10 mouse cellular contexts compared by ENCODE assay signal in genomic region chr15:11038476-11038875, GRCm38 (mm10). TPM values are rescaled to one million over a fixed set of nuclear protein-coding genes. Genes with fewer than 3 reads are reported as not detected.
DNase-seq lines count a peak whose midpoint lies in the region; ATAC-seq and TF ChIP-seq lines count a peak whose summit lies in the region.
"Had no signal": no experiment of that assay in that cellular context is flagged by ENCODE, and none has a peak within 500 bp of the region (broad histone marks: within the 10 kb centered on the region; RNA-seq: fewer than 3 reads in every experiment).

No protein-coding gene starts in this region.

- H3K4me2 ChIP-seq in liver, embryonic 14.5 days (ENCODE audit: low read depth): no peak overlapping the region

- ATAC-seq in liver, embryonic 14.5 days (ENCODE audit: insufficient read depth): no peak

- no peak overlapping the region for H3K4me3 ChIP-seq in liver, embryonic 14.5 days (ENCODE audit: insufficient read depth in 1 of 2, low read depth in 2 of 2, low read length in 2 of 2)
- H3K4me3 ChIP-seq: myocyte had no signal

- H3K36me3 ChIP-seq in liver, embryonic 14.5 days (replicated peaks; ENCODE audit: control insufficient read depth, insufficient read depth, low read depth): no peaks in the 10 kb centered on the region

- intact Hi-C loops in heart, postnatal 36 days (cut with DNase I): loop anchor here (1.0 to 2.0 kb wide), 3 partner anchors 118 to 342 kb away; no protein-coding TSS in a partner anchor
- intact Hi-C loops in left cerebral cortex, postnatal 4 days (cut with DNase I): loop anchor here (2.0 to 10.0 kb wide), 3 partner anchors 114 to 344 kb away; no protein-coding TSS in a partner anchor

- WGBS in liver, embryonic 14.5 days (ENCODE audit: insufficient replicate concordance): 5% methylated on average over 12 of the region's 12 CpGs

- H3K9ac ChIP-seq in liver, embryonic 14.5 days (replicated peaks): no peak overlapping the region

- no peaks in the 10 kb centered on the region for H3K4me1 ChIP-seq in liver, embryonic 14.5 days (replicated peaks; ENCODE audit: control insufficient read depth in 2 of 2, insufficient read depth in 2 of 2, low read length in 1 of 2)

- peak; percentile 48; the same call in 1 of the 2 replicates for TF ChIP-seq CTCF in liver, embryonic 14.5 days (IDR thresholded peaks at IDR 0.05; ENCODE audit: low read depth)
- peak; percentile 72 for TF ChIP-seq CTCF in brain, embryonic 14.5 days (IDR thresholded peaks at IDR 0.05; ENCODE audit: borderline replicate concordance, extremely low read depth, insufficient read depth, insufficient read length)

- peaks cover 30% of the 10 kb centered on the region for H3K27me3 ChIP-seq in liver, embryonic 14.5 days (ENCODE audit: control insufficient read depth, insufficient read depth, low read length)

- no peaks in the 10 kb centered on the region for H3K9me3 ChIP-seq in liver, embryonic 14.5 days (ENCODE audit: control insufficient read depth, low read length)

- no peak for TF ChIP-seq EP300 in liver, embryonic 14.5 days (IDR thresholded peaks at IDR 0.05; ENCODE audit: low read depth)

- DNase-seq in adrenal gland, adult 18-20 months (ENCODE audit: low spot score in 2 of 2): peak; percentile 22 to 36
- DNase-seq in adrenal gland, adult 8-10 months: no peak
- DNase-seq in liver, embryonic 14.5 days (ENCODE audit: low read depth in 3 of 3, low spot score in 3 of 3): no peak
- no peak for DNase-seq in liver
- peak; percentile 77 for DNase-seq in brain, embryonic 14.5 days (ENCODE audit: low read depth)
- peak; percentile 62 to 63 for DNase-seq in heart, postnatal 36 days
- DNase-seq in left cerebral cortex, postnatal 4 days: peak; percentile 17
- peak; percentile 42 for DNase-seq in retina, postnatal 7 days (ENCODE audit: low read depth, low spot score)

- no peak for TF ChIP-seq POLR2A in brain, embryonic 14.5 days (IDR thresholded peaks at IDR 0.05; ENCODE audit: borderline replicate concordance, extremely low read depth, insufficient read depth, insufficient read length, poor library complexity, severe bottlenecking)

- no peak overlapping the region for H3K27ac ChIP-seq in liver, embryonic 14.5 days

RNA-seq across cellular contexts. Expression of gene Rxfp3, which starts 0.7 kb away (rescaled TPM):
- total RNA-seq in adrenal gland, adult 18-20 months (2021): not detected
- total RNA-seq in adrenal gland, adult 8-10 months (2022): under 1 TPM in 1 of 4 experiments, not detected in 3; 0.06 TPM
- not detected in 2 replicates for polyA plus RNA-seq in liver, embryonic 14.5 days (2012; rRNA removed)
- polyA plus RNA-seq in liver, embryonic 14.5 days (2014; fragmentation: Nextera tagmentation; extraction: Ambion mirVana): not detected in 2 replicates
- 1.0 and 2.3 TPM in 2 replicates for polyA plus RNA-seq in brain, embryonic 14.5 days (2012; rRNA removed)
- total RNA-seq in heart, postnatal 36 days (2021): under 1 TPM in 1 of 2 experiments, not detected in 1; 0.08 TPM
- total RNA-seq in left cerebral cortex, postnatal 4 days (2021): 1 to 10 TPM; 4.4 to 5.6 TPM

RNA-seq across cellular contexts. Expression of gene Adamts12, which starts 26.1 kb away (rescaled TPM):
- 1 to 10 TPM; 2.3 to 3.4 TPM for total RNA-seq in adrenal gland, adult 18-20 months (2021)
- total RNA-seq in adrenal gland, adult 8-10 months (2022): 1 to 10 TPM; 2.0 to 4.2 (median 2.8) TPM
- polyA plus RNA-seq in liver, embryonic 14.5 days (2012; rRNA removed): 0.28 and 0.47 TPM in 2 replicates
- 0.23 and 0.54 TPM in 2 replicates for polyA plus RNA-seq in liver, embryonic 14.5 days (2014; fragmentation: Nextera tagmentation; extraction: Ambion mirVana)
- polyA plus RNA-seq in brain, embryonic 14.5 days (2012; rRNA removed): 2.0 and 4.9 TPM in 2 replicates
- 1 to 10 TPM; 3.4 to 5.0 TPM for total RNA-seq in heart, postnatal 36 days (2021)
- total RNA-seq in left cerebral cortex, postnatal 4 days (2021): 1 to 10 TPM; 5.2 to 6.5 TPM

RNA-seq across cellular contexts. Expression of gene Slc45a2, which starts 38.0 kb away (rescaled TPM):
- total RNA-seq in adrenal gland, adult 18-20 months (2021): not detected
- not detected for total RNA-seq in adrenal gland, adult 8-10 months (2022)
- 0.01 TPM in 2 replicates for polyA plus RNA-seq in liver, embryonic 14.5 days (2012; rRNA removed)
- polyA plus RNA-seq in liver, embryonic 14.5 days (2014; fragmentation: Nextera tagmentation; extraction: Ambion mirVana): 0.16 TPM in 1 of 2 replicates, not detected in the other
- polyA plus RNA-seq in brain, embryonic 14.5 days (2012; rRNA removed): 0.09 and 0.11 TPM in 2 replicates
- total RNA-seq in heart, postnatal 36 days (2021): not detected
- total RNA-seq in left cerebral cortex, postnatal 4 days (2021): not detected
- polyA plus RNA-seq: heart, embryonic 14.5 days; myocyte had no signal

RNA-seq across cellular contexts. Expression of gene Amacr, which starts 56.9 kb away (rescaled TPM):
- 10 to 100 TPM; 17.0 to 21.6 TPM for total RNA-seq in adrenal gland, adult 18-20 months (2021)
- 10 to 100 TPM; 11.2 to 20.5 (median 17.5) TPM for total RNA-seq in adrenal gland, adult 8-10 months (2022)
- 8.5 and 10.9 TPM in 2 replicates for polyA plus RNA-seq in liver, embryonic 14.5 days (2012; rRNA removed)
- 19.3 and 20.3 TPM in 2 replicates for polyA plus RNA-seq in liver, embryonic 14.5 days (2014; fragmentation: Nextera tagmentation; extraction: Ambion mirVana)
- 5.6 and 7.8 TPM in 2 replicates for polyA plus RNA-seq in brain, embryonic 14.5 days (2012; rRNA removed)
- total RNA-seq in heart, postnatal 36 days (2021): 10 to 100 TPM; 27.9 to 29.4 TPM
- total RNA-seq in left cerebral cortex, postnatal 4 days (2021): 1 to 10 TPM; 5.8 to 7.2 TPM

Comparison
In these comparisons a context has a peak if more than half of its experiments do, and no peak if none do; other contexts are left out.
1. DNase-seq: peak in adrenal gland, adult 18-20 months (2 of 2), brain, embryonic 14.5 days (single experiment), heart, postnatal 36 days (2 of 2), left cerebral cortex, postnatal 4 days (single experiment) and retina, postnatal 7 days (single experiment); none in adrenal gland, adult 8-10 months (single experiment), liver, embryonic 14.5 days (0 of 3) and liver (single experiment).
2. RNA of gene Rxfp3, which starts 0.7 kb away (total RNA-seq): 4.4 to 5.6 TPM in left cerebral cortex, postnatal 4 days; 0.08 TPM in heart, postnatal 36 days, not detected in adrenal gland, adult 18-20 months and 0.06 TPM in adrenal gland, adult 8-10 months; every median in the first group is over 4 times any median in the second.